Mouse (Mus musculus): ENCODE measurements at regions not wholly inside any gene's neighbourhood (a gene's known extent, or its start where the extent isn't known, plus 50 kb on each side); places are given as distances from the start of the nearest gene placed in this dataset.
A peak's percentile ranks its signal among the peaks of the same experiment; 100 is the strongest.

DNA sequence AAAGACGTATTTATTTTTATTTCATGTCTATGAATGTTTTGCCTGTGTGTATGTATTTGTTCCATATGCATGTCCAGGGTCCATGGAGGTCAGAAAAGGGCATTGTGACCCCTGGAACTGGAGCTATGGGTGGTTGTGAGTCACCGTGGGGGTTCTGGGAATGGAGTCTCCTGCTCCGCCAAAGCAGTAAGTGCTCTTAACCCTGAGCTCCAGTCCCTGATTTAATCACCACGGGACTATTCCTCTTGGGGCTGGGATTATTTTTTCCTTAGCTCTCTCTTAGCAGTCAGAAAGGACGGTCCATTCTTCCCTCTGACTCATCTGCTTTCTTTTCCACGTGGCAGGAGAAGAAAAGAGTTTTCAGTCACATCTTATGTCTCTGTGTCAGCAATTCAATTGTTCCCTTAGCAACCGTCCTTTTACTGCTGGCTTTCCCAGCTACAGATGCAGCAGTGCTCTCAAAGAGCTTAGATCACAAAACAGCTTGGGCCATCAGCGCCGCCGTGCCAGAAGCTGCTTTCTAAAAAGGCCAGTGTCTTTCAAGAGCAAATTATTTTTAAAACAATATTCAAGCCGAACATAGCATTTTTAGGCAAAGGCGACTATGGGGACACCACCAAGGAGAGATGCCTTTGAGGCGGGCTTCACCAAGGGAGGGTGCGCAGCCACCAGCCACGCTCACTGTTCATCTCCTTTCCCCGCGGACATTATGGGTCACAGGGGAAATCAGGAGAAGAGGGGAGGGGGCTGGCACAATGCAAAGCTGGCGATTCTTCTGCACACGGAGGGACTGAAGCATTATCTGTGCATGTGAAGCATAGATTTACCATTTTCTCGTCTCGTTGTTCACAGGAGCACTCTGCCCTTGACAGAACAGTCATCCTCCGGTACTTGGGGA lies 110.8 kb downstream of the Map3k7 start:
- DNase-seq (ENCODE audit: low spot score in 2 of 2), result peak; percentile 27 to 36

- DNase-seq (ENCODE audit: low spot score in 2 of 2), result no peak
These were observed 112.6 kb downstream of the Map3k7 start for GRCm38 (mm10) chr4:32076391-32076925.

DNA sequence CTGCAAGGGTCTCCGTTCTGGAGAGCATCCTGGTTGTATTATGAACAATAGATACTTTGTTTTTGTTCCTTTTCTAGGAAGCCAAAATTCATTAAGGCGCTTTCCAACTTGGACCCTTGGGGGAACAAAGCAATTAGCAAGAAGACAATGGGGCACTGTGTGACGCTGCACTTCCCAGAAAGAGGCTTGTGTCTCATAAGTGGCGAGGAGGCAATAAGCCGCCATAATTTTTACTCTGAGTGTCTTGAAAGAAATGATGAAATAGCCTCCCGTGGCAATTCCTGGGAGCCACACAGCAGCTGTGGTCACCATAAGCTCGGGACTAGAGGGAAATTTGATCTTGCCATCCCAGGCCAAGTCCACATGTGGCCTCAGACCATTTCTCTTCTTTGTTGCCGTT lies 119.6 kb downstream of the Map3k7 start:
- no peak for DNase-seq (ENCODE audit: low spot score in 2 of 2)

DNA sequence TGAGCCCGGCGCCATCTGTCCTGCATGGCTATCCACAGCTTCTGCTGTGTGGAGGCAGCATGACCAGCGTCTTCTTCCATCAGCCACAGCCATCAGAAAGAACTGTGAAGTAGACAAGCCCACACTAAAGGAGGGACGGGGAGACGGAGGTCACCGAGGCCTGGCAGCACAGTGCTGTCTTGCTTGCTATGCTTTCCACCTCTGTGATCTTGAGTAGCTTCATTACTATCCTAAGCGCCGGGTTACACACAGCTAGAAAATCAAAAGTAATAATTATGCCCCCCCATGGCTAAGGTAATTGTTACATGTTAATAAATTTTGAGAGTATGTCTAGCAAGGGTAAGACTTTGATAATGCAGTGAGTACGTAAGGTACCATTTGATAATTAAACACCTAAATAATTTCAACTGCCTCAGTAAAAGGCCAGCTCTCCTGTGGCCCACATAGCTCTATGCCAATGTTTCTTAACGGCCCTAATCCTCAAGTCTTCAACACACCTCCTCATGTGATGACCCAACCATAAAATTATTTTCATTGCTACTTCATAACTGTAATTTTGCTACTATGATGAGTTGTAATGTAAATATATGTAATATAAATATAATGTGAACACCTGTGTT lies 120.5 kb downstream of the Map3k7 start:
- DNase-seq (ENCODE audit: low spot score in 2 of 2), result no peak

GRCm38 (mm10) chr4:32085040-32085439 lies 121.1 kb downstream of the Map3k7 start:
- DNase-seq (ENCODE audit: low spot score in 2 of 2), result no peak

GRCm38 (mm10) chr4:32091086-32091485 lies 127.2 kb downstream of the Map3k7 start:
- no peak for DNase-seq (ENCODE audit: low spot score in 2 of 2)

DNA sequence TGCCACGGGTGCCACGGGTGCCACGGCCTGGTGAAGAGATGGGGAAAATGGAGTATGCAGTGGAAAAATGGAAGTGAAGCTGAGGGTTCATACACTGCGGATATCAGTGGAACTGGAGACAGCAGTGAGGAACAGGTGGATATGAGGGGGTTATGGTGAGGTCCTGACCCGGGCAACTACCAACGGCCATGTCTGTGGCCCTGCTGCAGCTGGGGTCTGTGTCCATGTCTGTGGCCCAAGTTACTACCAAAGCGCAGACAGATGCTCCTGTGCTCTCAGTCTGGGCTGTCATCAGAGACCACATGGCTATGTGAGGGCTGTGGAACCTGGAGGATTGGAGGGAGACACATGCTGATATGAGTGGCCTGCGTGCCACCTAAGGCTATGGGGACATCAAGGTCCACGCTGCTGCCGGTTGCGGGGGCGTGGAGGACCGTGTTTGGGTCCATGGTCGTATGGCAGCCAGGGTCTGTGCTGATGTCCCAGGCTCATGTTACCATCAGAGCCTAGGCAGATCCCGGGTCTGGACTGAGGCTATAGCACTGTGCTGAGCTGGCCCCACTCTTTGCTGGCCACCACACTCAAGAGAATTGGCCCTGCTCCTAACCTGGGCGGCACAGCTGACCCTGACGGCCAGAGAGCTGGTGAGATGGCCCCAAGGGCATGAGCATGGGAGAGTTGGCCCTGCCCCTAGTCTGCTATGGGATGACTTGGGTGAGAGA lies 128.6 kb downstream of the Map3k7 start:
- no peak for DNase-seq (ENCODE audit: low spot score in 2 of 2)

GRCm38 (mm10) chr4:32098233-32098632 lies 134.3 kb downstream of the Map3k7 start:
- DNase-seq (ENCODE audit: low spot score in 2 of 2), result no peak

DNA sequence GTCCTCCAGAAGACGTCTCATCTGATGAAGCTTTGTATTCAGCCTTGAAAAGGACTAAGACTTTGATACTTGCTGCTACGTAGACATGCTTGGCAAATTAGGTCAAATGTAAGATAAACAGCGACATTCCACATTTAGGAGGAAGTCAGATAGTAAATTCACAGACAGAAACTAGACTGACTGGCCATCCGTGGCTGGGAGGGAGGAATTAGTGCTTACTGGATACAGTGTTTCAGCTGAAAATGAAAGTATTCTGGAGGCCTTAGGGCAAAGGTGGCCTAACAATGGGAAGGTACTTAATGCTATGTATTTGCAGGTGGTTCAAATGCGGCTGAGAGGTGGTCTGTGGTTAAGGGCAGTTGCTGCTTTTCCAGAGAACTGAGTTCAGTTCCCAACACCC lies 137.1 kb downstream of the Map3k7 start:
- DNase-seq (ENCODE audit: low spot score in 2 of 2), result no peak

GRCm38 (mm10) chr4:32106664-32107171 lies 131.9 kb upstream of the Bach2 start:
- DNase-seq (ENCODE audit: low spot score in 2 of 2), result peak in 1 of 2 experiments; percentile 18

DNA sequence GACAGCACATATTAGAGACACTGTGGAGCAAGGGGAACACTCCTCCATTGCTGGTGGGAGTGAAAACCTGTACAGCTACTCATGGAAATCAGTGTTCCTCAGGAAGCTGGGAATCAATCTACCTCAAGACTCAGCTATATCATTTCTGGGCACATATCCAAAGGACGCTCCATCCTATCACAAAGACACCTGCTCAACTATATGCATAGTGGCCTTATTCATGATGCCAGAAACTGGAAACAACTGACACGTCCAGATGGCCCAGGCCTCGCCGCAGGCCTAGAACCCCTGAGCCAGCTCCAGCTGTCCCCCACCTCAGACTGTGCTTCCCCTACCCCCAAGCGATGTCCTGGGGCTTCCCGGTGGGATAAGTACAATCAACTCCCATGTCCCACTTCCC lies 116.3 kb upstream of the Bach2 start:
- no peak for DNase-seq (ENCODE audit: low spot score in 2 of 2)

- DNase-seq (ENCODE audit: low spot score in 2 of 2), result no peak
These were observed 111.8 kb upstream of the Bach2 start for GRCm38 (mm10) chr4:32126828-32127227.

DNA sequence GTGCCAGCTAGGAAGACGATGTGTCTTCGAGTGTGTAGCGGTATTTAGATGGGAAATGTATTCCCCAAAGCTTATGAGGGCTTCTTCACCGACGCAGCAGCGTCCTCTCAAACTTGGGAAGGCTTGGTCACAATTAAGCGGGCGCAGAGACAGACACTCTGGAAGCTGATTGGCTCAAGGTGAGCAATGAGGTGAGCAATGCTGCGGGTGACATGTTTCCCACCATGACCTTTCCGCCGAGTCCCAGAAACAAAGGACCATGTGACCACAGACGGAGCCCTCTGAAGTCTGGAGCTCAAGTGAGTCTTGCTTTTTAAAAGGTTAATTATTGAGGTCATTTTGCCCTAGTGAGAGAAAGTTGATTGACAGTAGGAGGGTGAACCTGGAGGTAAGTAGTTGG lies 108.0 kb upstream of the Bach2 start:
- no peak for DNase-seq (ENCODE audit: low spot score in 2 of 2)

GRCm38 (mm10) chr4:32131819-32132218 lies 106.8 kb upstream of the Bach2 start:
- DNase-seq (ENCODE audit: low spot score in 2 of 2), result no peak

DNA sequence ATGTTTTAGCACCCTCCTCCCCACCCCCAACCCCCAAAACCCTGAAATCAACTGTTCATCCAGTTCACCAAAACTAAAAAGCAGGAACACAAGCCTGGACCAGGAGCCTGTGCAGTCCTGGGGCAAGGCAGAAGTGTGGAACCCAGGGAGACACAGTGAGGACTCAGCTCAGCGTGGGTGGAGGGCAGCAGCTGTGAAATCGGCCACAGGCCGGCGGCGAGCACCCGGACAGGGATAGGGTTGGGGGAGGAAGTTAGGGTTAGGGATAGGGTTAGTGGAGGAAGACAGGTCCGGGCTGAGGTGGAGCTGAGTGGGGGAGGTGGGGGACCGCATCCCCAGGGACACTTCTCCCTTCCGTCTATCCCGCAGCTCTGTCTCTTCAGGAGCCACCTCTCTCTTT lies 102.5 kb upstream of the Bach2 start:
- DNase-seq (ENCODE audit: low spot score in 2 of 2), result no peak

DNA sequence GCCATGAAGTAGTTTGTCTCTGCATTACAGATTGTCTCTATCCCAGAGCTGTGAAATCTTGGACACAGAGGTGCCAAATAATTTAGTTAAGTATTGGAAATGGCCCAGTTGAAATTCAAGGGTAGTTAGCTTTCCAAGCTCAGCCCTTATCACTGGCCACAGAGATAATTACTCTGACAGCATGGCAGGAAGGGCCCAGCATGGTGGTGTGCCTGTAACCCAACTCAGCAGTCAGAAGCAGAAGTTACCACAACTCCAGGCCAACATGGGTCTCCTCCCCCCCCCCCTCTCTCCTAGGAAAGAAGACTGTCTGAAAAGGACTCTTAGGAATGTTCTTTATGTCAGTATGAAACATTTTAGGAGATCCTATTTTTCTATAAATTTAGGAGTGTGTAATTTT lies 101.4 kb upstream of the Bach2 start:
- DNase-seq (ENCODE audit: low spot score in 2 of 2), result no peak

DNA sequence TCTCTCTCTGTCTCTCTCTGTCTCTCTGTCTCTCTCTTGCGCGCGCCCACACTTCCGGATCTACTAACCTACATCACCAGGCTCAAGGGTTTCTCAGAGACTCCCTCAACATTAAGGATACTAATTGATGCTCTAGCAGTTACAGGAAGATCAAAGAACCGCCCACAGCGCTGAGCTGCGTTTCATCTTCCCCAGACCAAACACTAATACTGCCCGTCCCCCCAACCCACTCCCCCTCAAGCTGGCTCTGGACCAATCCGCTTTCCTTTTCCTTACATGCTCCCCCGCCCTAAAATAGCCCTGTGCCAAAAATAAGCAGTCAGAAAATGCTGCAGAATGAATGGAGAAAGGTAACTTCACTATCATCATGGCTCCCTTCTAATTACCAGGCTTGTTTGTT lies 100.6 kb upstream of the Bach2 start:
- DNase-seq (ENCODE audit: low spot score in 2 of 2), result no peak

DNA sequence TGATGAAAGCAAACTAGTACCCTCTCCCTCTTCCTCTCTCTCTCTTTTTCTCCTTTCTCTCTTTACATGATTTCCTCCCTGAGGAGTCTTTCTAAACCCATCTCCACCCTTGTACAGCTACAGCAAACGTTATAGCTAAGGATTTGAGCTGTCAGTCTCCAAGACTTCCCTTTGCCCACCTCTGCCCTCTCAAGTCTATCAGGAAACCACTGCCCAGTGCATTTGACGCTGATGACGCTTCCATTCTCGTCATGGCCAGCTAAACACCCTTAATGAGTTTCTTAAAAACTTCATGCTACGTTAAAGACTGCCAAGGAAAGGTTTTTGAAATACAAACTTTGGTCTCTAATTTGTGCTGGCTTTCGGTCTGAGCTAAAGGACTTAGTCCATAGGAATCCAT lies 99.0 kb upstream of the Bach2 start:
- DNase-seq (ENCODE audit: low spot score in 2 of 2), result no peak

DNA sequence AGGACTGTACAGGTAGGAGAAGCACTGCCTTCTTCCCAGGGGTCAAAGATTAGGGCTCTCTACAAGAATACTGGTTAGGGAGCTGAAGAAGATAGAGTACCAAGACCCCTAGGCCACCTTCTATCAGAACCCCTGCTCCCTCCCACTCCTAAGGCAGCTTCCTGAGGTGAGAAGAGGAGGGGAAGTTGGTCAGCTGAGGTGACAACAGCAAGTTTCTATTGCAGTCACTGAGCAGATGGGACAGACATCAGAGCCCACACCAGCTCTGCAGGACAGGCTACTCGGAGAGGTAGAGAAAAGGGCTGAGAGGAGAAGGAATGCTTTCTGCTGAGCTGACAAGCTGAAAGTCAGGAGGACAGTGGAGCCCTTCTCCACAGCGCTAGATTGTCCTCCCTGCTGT lies 98.5 kb upstream of the Bach2 start:
- DNase-seq (ENCODE audit: low spot score in 2 of 2), result no peak

GRCm38 (mm10) chr4:32142198-32142597 lies 96.4 kb upstream of the Bach2 start:
- DNase-seq (ENCODE audit: low spot score in 2 of 2), result no peak

DNA sequence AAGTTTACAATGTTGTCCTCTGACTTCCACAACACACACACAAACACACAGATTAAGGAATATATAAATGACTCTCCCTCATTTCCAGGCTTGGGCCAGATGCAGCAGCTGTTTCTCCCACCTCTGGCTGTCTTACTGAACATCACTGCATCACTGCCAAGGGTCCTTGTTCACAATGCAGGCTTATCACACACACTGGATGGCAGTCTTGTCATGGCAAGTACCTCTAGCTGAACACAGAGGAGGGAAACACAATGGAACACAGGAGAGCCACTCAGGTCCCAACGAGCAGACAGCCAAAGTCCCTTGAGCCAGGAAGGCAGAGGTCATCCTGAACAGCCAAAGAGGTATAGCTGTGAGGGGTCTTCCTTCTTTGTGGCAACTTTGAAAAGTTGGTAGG lies 91.5 kb upstream of the Bach2 start:
- no peak for DNase-seq (ENCODE audit: low spot score in 2 of 2)

- no peak for DNase-seq (ENCODE audit: low spot score in 2 of 2)
These were observed 90.0 kb upstream of the Bach2 start for GRCm38 (mm10) chr4:32148597-32148996.
